Mouse (Mus musculus) WW6 (cell line): Measurements from ENCODE around the gene Gm21149.
"Not testable (repeated sequence)": the region's sequence is repeated elsewhere in the genome, so short reads cannot be mapped to it uniquely, and the experiment has no call there.

ENCODE experiments used
- DNase-seq: peaks from one replicate; pipeline ENCODE4 v3.0.0-alpha.2; 2013; ENCODE audit warnings: low read depth, low spot score

The Gm21149 gene

GRCm38 (mm10) chr5:15476423-15476822 lies at the start of gene Gm21149:
Gene Gm21149 (minus strand): TSS chr5:15476523.
- DNase-seq = not testable (repeated sequence)

GRCm38 (mm10) chr5:15522470-15522869 lies 46.1 kb upstream of the Gm21149 start:
- DNase-seq = not testable (repeated sequence)

GRCm38 (mm10) chr5:15522028-15522427 lies 45.7 kb upstream of the Gm21149 start:
- DNase-seq = not testable (repeated sequence)

- DNase-seq = not testable (repeated sequence)
Measured at GRCm38 (mm10) chr5:15520418-15520817, 44.1 kb upstream of the Gm21149 start.

GRCm38 (mm10) chr5:15517150-15517549 lies 40.8 kb upstream of the Gm21149 start:
- DNase-seq = not testable (repeated sequence)

- DNase-seq = not testable (repeated sequence)
Measured at GRCm38 (mm10) chr5:15512236-15512635, 35.9 kb upstream of the Gm21149 start.

GRCm38 (mm10) chr5:15509911-15510310 lies 33.6 kb upstream of the Gm21149 start:
- not testable (repeated sequence) for DNase-seq

- not testable (repeated sequence) for DNase-seq
Measured at GRCm38 (mm10) chr5:15508460-15509451, 32.4 kb upstream of the Gm21149 start.

GRCm38 (mm10) chr5:15507757-15508459 lies 31.6 kb upstream of the Gm21149 start:
- DNase-seq = not testable (repeated sequence)

- no peak for DNase-seq
Measured at GRCm38 (mm10) chr5:15507309-15507619, 30.9 kb upstream of the Gm21149 start.

- DNase-seq = no peak
Measured at GRCm38 (mm10) chr5:15506575-15507308, 30.4 kb upstream of the Gm21149 start.

GRCm38 (mm10) chr5:15498774-15499400 lies 22.6 kb upstream of the Gm21149 start:
- not testable (repeated sequence) for DNase-seq

- DNase-seq = not testable (repeated sequence)
Measured at GRCm38 (mm10) chr5:15498350-15498749, 22.0 kb upstream of the Gm21149 start.

- DNase-seq = not testable (repeated sequence)
Measured at GRCm38 (mm10) chr5:15490934-15491333, 14.6 kb upstream of the Gm21149 start.

- DNase-seq = no peak
Measured at GRCm38 (mm10) chr5:15488743-15489142, 12.4 kb upstream of the Gm21149 start.

- DNase-seq = not testable (repeated sequence)
Measured at GRCm38 (mm10) chr5:15484616-15485015, 8.3 kb upstream of the Gm21149 start.

- not testable (repeated sequence) for DNase-seq
Measured at GRCm38 (mm10) chr5:15483576-15483975, 7.3 kb upstream of the Gm21149 start.

- not testable (repeated sequence) for DNase-seq
Measured at GRCm38 (mm10) chr5:15482815-15483214, 6.5 kb upstream of the Gm21149 start.

GRCm38 (mm10) chr5:15470141-15470540 lies 6.2 kb downstream of the Gm21149 start:
- not testable (repeated sequence) for DNase-seq

GRCm38 (mm10) chr5:15467768-15468167 lies 8.6 kb downstream of the Gm21149 start:
- DNase-seq = not testable (repeated sequence)

- not testable (repeated sequence) for DNase-seq
Measured at GRCm38 (mm10) chr5:15466218-15466617, 10.1 kb downstream of the Gm21149 start.
